Mouse (Mus musculus) CH12.LX (cell line): ENCODE results near the gene Slc12a7.

Experiments
- CTCF ChIP-seq, 2 experiments: IDR thresholded peaks in 1 of 2; conservative IDR thresholded peaks in 1 of 2; 2 replicates each; pipeline ENCODE4 v1.5.1; 2011 to 2012; ENCODE audit warnings: low read depth in 2 of 2, low read length in 2 of 2, improper control_type of control experiment in 1 of 2, inconsistent platforms in 1 of 2, mild to moderate bottlenecking in 1 of 2, moderate library complexity in 1 of 2
- E2F4 ChIP-seq: IDR thresholded peaks from 2 replicates; pipeline ENCODE4 v1.6.1; 2011; ENCODE audit warnings: low read depth, low read length, improper control_type of control experiment; ENCODE audit not compliant: insufficient replicate concordance
- EP300 ChIP-seq: IDR thresholded peaks from 2 replicates; pipeline ENCODE4 v1.6.1; 2011; ENCODE audit warnings: low read length, improper control_type of control experiment
- POLR2A ChIP-seq: IDR thresholded peaks from 2 replicates; pipeline ENCODE4 v1.6.1; 2011; ENCODE audit warnings: low read depth, mild to moderate bottlenecking, improper control_type of control experiment, low read length
- ZNF384 ChIP-seq: IDR thresholded peaks from 2 replicates; pipeline ENCODE4 v1.6.1; 2012; ENCODE audit warnings: low read depth, low read length, improper control_type of control experiment, inconsistent platforms

DNA sequence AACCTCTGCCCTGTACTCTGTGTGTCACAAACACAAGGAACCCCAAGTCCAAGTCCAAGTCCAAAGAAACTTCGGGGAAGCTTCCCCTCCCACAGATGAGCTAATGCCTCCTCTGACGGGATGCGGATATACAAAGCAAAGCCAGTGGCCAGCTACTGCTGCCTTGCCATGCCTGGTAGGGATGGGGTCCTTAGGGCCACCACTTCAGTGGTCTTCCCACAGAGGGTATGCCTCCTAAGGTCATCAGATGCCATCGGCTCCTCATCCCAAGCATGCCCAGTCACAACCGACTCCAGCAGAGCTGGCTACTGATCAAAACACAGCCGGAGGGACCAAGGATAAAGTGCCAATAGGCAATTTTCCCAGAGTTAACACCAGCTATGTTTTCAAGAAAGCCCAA is 103.6 kb downstream of the Slc12a7 start:
- TF ChIP-seq CTCF (conservative IDR thresholded peaks at IDR 0.05 in 1 of 2, IDR thresholded peaks at IDR 0.05 in 1 of 2; ENCODE audit: low read depth in 2 of 2, low read length in 2 of 2): no peak
- no peak for TF ChIP-seq E2F4
- no peak for TF ChIP-seq ZNF384
- TF ChIP-seq POLR2A: no peak
- TF ChIP-seq EP300: no peak
